Mouse (Mus musculus): ENCODE measurements around the gene Mgat3.

- TF ChIP-seq EP300 (optimal IDR thresholded peaks at IDR 0.05) (no peak), CTCF (IDR thresholded peaks at IDR 0.05; ENCODE audit: low read depth) (no peak)
Measured at GRCm38 (mm10) chr15:80160726-80161125, 12.8 kb upstream of the Mgat3 start.
